Comparison of ENCODE assay signal across 25 mouse cellular contexts in genomic region chr1:42905148-42905547, GRCm38 (mm10). TPM values are rescaled to one million over a fixed set of nuclear protein-coding genes. Genes with fewer than 3 reads are reported as not detected.
DNase-seq lines count a peak whose midpoint lies in the region; ATAC-seq and TF ChIP-seq lines count a peak whose summit lies in the region.
"Had no signal": no experiment of that assay in that cellular context is flagged by ENCODE, and none has a peak within 500 bp of the region (broad histone marks: within the 10 kb centered on the region; RNA-seq: fewer than 3 reads in every experiment).

No protein-coding gene starts in this region.

- no peaks in the 10 kb centered on the region for H3K9me3 ChIP-seq in forebrain, embryonic 12.5 days
- no peaks in the 10 kb centered on the region for H3K9me3 ChIP-seq in forebrain, embryonic 14.5 days (replicated peaks; ENCODE audit: control insufficient read depth, low read length)
- H3K9me3 ChIP-seq in hindbrain, embryonic 11.5 days (ENCODE audit: control insufficient read depth, low read length), result no peaks in the 10 kb centered on the region
- no peaks in the 10 kb centered on the region for H3K9me3 ChIP-seq in hindbrain, embryonic 10.5 days
- H3K9me3 ChIP-seq in midbrain, embryonic 13.5 days, result no peaks in the 10 kb centered on the region
- no peaks in the 10 kb centered on the region for H3K9me3 ChIP-seq in midbrain, embryonic 11.5 days (ENCODE audit: control insufficient read depth, low read length)
- H3K9me3 ChIP-seq in stomach, postnatal 0 days (ENCODE audit: control insufficient read depth, low read length), result no peaks in the 10 kb centered on the region
- H3K9me3 ChIP-seq: embryonic facial prominence, embryonic 12.5 days; embryonic facial prominence, embryonic 15.5 days; forebrain, embryonic 10.5 days; forebrain, embryonic 13.5 days had no signal

- H3K4me2 ChIP-seq in forebrain, embryonic 12.5 days, result no peak overlapping the region
- H3K4me2 ChIP-seq in forebrain, embryonic 14.5 days (ENCODE audit: low read length), result no peak overlapping the region
- H3K4me2 ChIP-seq in hindbrain, embryonic 11.5 days (replicated peaks; ENCODE audit: low read depth, low read length), result no peak overlapping the region
- no peak overlapping the region for H3K4me2 ChIP-seq in midbrain, embryonic 13.5 days (replicated peaks)
- no peak overlapping the region for H3K4me2 ChIP-seq in midbrain, embryonic 11.5 days
- no peak overlapping the region for H3K4me2 ChIP-seq in stomach, postnatal 0 days (replicated peaks; ENCODE audit: low read depth)
- H3K4me2 ChIP-seq: embryonic facial prominence, embryonic 12.5 days; embryonic facial prominence, embryonic 15.5 days; forebrain, embryonic 13.5 days had no signal

- no peak for ATAC-seq in forebrain, embryonic 12.5 days (ENCODE audit: low FRiP score)
- no peak for ATAC-seq in forebrain, embryonic 14.5 days
- peak; percentile 51; the same call in 1 of the 2 replicates for ATAC-seq in hindbrain, embryonic 11.5 days (ENCODE audit: low FRiP score)
- 0 out of 2 replicates have a peak, but pooled peaks have one; percentile 24 for ATAC-seq in midbrain, embryonic 13.5 days
- ATAC-seq in midbrain, embryonic 11.5 days (ENCODE audit: low FRiP score), result no peak
- no peak for ATAC-seq in stomach, postnatal 0 days (ENCODE audit: low FRiP score, low TSS enrichment)
- ATAC-seq: forebrain, embryonic 13.5 days; forebrain, embryonic 16.5 days had no signal

- 0 out of 2 replicates have a peak overlapping the region, but pooled peaks have one; percentile 31 for H3K27ac ChIP-seq in forebrain, embryonic 12.5 days
- H3K27ac ChIP-seq in forebrain, embryonic 14.5 days (ENCODE audit: low read depth, low read length), result no peak overlapping the region
- H3K27ac ChIP-seq in hindbrain, embryonic 11.5 days (ENCODE audit: low read depth, low read length), result no peak overlapping the region
- H3K27ac ChIP-seq in hindbrain, embryonic 10.5 days, result no peak overlapping the region
- no peak overlapping the region for H3K27ac ChIP-seq in midbrain, embryonic 13.5 days
- H3K27ac ChIP-seq in midbrain, embryonic 11.5 days (ENCODE audit: low read depth, low read length), result no peak overlapping the region
- no peak overlapping the region for H3K27ac ChIP-seq in stomach, postnatal 0 days (replicated peaks)
- H3K27ac ChIP-seq: embryonic facial prominence, embryonic 12.5 days; embryonic facial prominence, embryonic 15.5 days; forebrain, embryonic 10.5 days; forebrain, embryonic 13.5 days had no signal

- no peaks in the 10 kb centered on the region for H3K27me3 ChIP-seq in forebrain, embryonic 12.5 days
- H3K27me3 ChIP-seq in forebrain, embryonic 14.5 days (replicated peaks; ENCODE audit: control insufficient read depth, insufficient read depth, low read length), result no peaks in the 10 kb centered on the region
- no peaks in the 10 kb centered on the region for H3K27me3 ChIP-seq in hindbrain, embryonic 11.5 days (ENCODE audit: control insufficient read depth, insufficient read depth, low read length)
- H3K27me3 ChIP-seq in hindbrain, embryonic 10.5 days (ENCODE audit: insufficient read depth, poor library complexity, severe bottlenecking), result no peaks in the 10 kb centered on the region
- H3K27me3 ChIP-seq in midbrain, embryonic 13.5 days, result no peaks in the 10 kb centered on the region
- no peaks in the 10 kb centered on the region for H3K27me3 ChIP-seq in midbrain, embryonic 11.5 days (ENCODE audit: control insufficient read depth, insufficient read depth, low read length)
- H3K27me3 ChIP-seq in stomach, postnatal 0 days (ENCODE audit: control insufficient read depth, insufficient read depth, low read length), result no peaks in the 10 kb centered on the region
- H3K27me3 ChIP-seq: embryonic facial prominence, embryonic 12.5 days; embryonic facial prominence, embryonic 15.5 days; forebrain, embryonic 13.5 days had no signal

- TF ChIP-seq EP300 in stomach, postnatal 0 days (optimal IDR thresholded peaks at IDR 0.05), result no peak

- 83% methylated on average over 11 of the region's 11 CpGs for WGBS in forebrain, embryonic 12.5 days
- 80% methylated on average over 11 of the region's 11 CpGs for WGBS in forebrain, embryonic 14.5 days
- 84% methylated on average over 11 of the region's 11 CpGs for WGBS in hindbrain, embryonic 11.5 days
- WGBS in hindbrain, embryonic 10.5 days, result 86% methylated on average over 11 of the region's 11 CpGs
- 78% methylated on average over 11 of the region's 11 CpGs for WGBS in midbrain, embryonic 13.5 days
- WGBS in midbrain, embryonic 11.5 days, result 87% methylated on average over 11 of the region's 11 CpGs
- WGBS in stomach, postnatal 0 days, result 69% methylated on average over 11 of the region's 11 CpGs

- H3K36me3 ChIP-seq in forebrain, embryonic 12.5 days (replicated peaks), result peaks cover 34% of the 10 kb centered on the region
- peaks cover 25% of the 10 kb centered on the region for H3K36me3 ChIP-seq in forebrain, embryonic 14.5 days (ENCODE audit: control insufficient read depth, insufficient read depth, low read length)
- 0 out of 2 replicates have a peak, but pooled peaks cover 6% of the 10 kb centered on the region for H3K36me3 ChIP-seq in hindbrain, embryonic 11.5 days (ENCODE audit: control insufficient read depth, insufficient read depth, low read length)
- H3K36me3 ChIP-seq in hindbrain, embryonic 10.5 days, result peaks cover 36% of the 10 kb centered on the region
- peaks cover 20% of the 10 kb centered on the region; the same call in 1 of the 2 replicates for H3K36me3 ChIP-seq in midbrain, embryonic 13.5 days
- H3K36me3 ChIP-seq in midbrain, embryonic 11.5 days (ENCODE audit: control insufficient read depth, insufficient read depth, low read length), result no peaks in the 10 kb centered on the region
- peaks cover 9% of the 10 kb centered on the region for H3K36me3 ChIP-seq in stomach, postnatal 0 days (ENCODE audit: control insufficient read depth, insufficient read depth, low read length)

- no peak overlapping the region for H3K9ac ChIP-seq in forebrain, embryonic 12.5 days
- H3K9ac ChIP-seq in forebrain, embryonic 14.5 days (ENCODE audit: low read length), result no peak overlapping the region
- H3K9ac ChIP-seq in hindbrain, embryonic 11.5 days (ENCODE audit: low read depth, low read length), result no peak overlapping the region
- no peak overlapping the region for H3K9ac ChIP-seq in midbrain, embryonic 13.5 days (replicated peaks)
- H3K9ac ChIP-seq in midbrain, embryonic 11.5 days (ENCODE audit: low read length), result no peak overlapping the region
- no peak overlapping the region for H3K9ac ChIP-seq in stomach, postnatal 0 days (ENCODE audit: low read length)
- H3K9ac ChIP-seq: embryonic facial prominence, embryonic 12.5 days; embryonic facial prominence, embryonic 15.5 days; forebrain, embryonic 13.5 days had no signal

- no peak for DNase-seq in forebrain, embryonic 14.5 days (ENCODE audit: low spot score)
- peak; percentile 27 for DNase-seq in hindbrain, embryonic 11.5 days (ENCODE audit: low spot score)
- no peak for DNase-seq in hindbrain, embryonic 10.5 days (ENCODE audit: low spot score)
- no peak for DNase-seq in midbrain, embryonic 11.5 days (ENCODE audit: low spot score, missing footprints)
- peak; percentile 9 for DNase-seq in stomach, postnatal 0 days (ENCODE audit: low spot score)
- no peak for DNase-seq in natural killer cell, adult 2 months (ENCODE audit: low spot score in 2 of 2)
- DNase-seq: adrenal gland, adult 2 months; adrenal gland, postnatal 10 days; adrenal gland, postnatal 25 days; cerebellum, adult 11 months; cerebellum, adult 18-20 months; cerebellum, adult 8-10 months; cerebellum, adult 9-11 months; cerebellum, postnatal 14 days; cerebellum, postnatal 36 days; embryo, embryonic 11 days had no signal

- TF ChIP-seq CTCF in stomach, postnatal 0 days (IDR thresholded peaks at IDR 0.05; ENCODE audit: low read depth), result no peak

- H3K4me1 ChIP-seq in forebrain, embryonic 12.5 days, result no peaks in the 10 kb centered on the region
- H3K4me1 ChIP-seq in forebrain, embryonic 14.5 days (ENCODE audit: control insufficient read depth, insufficient read depth, low read length), result no peaks in the 10 kb centered on the region
- no peaks in the 10 kb centered on the region for H3K4me1 ChIP-seq in hindbrain, embryonic 11.5 days (replicated peaks; ENCODE audit: control insufficient read depth, insufficient read depth, low read length)
- H3K4me1 ChIP-seq in hindbrain, embryonic 10.5 days (replicated peaks), result no peaks in the 10 kb centered on the region
- H3K4me1 ChIP-seq in midbrain, embryonic 13.5 days (replicated peaks), result no peaks in the 10 kb centered on the region
- H3K4me1 ChIP-seq in midbrain, embryonic 11.5 days (ENCODE audit: control insufficient read depth, insufficient read depth, low read length), result no peaks in the 10 kb centered on the region
- H3K4me1 ChIP-seq in stomach, postnatal 0 days (replicated peaks; ENCODE audit: control insufficient read depth, insufficient read depth), result no peaks in the 10 kb centered on the region
- H3K4me1 ChIP-seq: embryonic facial prominence, embryonic 12.5 days; embryonic facial prominence, embryonic 15.5 days; forebrain, embryonic 13.5 days had no signal

- no peak overlapping the region for H3K4me3 ChIP-seq in forebrain, embryonic 12.5 days (replicated peaks)
- H3K4me3 ChIP-seq in forebrain, embryonic 14.5 days (ENCODE audit: low read depth, low read length), result no peak overlapping the region
- H3K4me3 ChIP-seq in hindbrain, embryonic 11.5 days (ENCODE audit: low read depth, low read length), result no peak overlapping the region
- H3K4me3 ChIP-seq in hindbrain, embryonic 10.5 days, result no peak overlapping the region
- H3K4me3 ChIP-seq in midbrain, embryonic 13.5 days (replicated peaks), result no peak overlapping the region
- H3K4me3 ChIP-seq in midbrain, embryonic 11.5 days (ENCODE audit: low read depth, low read length), result no peak overlapping the region
- H3K4me3 ChIP-seq in stomach, postnatal 0 days (ENCODE audit: low read depth, low read length), result no peak overlapping the region
- H3K4me3 ChIP-seq: embryonic facial prominence, embryonic 12.5 days; embryonic facial prominence, embryonic 15.5 days; erythroblast, embryonic 14.5 days; forebrain, embryonic 10.5 days; forebrain, embryonic 13.5 days had no signal

RNA-seq across cellular contexts. Expression of gene Gpr45, which starts 47.5 kb away (rescaled TPM):
- polyA plus RNA-seq in forebrain, embryonic 12.5 days (2016; fragmentation: Nextera tagmentation; extraction: Ambion mirVana), result 21.0 and 22.7 TPM in 2 replicates
- polyA plus RNA-seq in forebrain, embryonic 14.5 days (2014; fragmentation: Nextera tagmentation; extraction: Ambion mirVana), result 27.2 and 27.9 TPM in 2 replicates
- 15.2 and 15.7 TPM in 2 replicates for polyA plus RNA-seq in hindbrain, embryonic 11.5 days (2014; fragmentation: Nextera tagmentation; extraction: Ambion mirVana)
- 13.0 and 13.1 TPM in 2 replicates for polyA plus RNA-seq in hindbrain, embryonic 10.5 days (2016; fragmentation: Nextera tagmentation; extraction: Ambion mirVana)
- 17.3 and 19.7 TPM in 2 replicates for polyA plus RNA-seq in midbrain, embryonic 13.5 days (2015; fragmentation: Nextera tagmentation; extraction: Ambion mirVana)
- polyA plus RNA-seq in midbrain, embryonic 11.5 days (2014; fragmentation: Nextera tagmentation; extraction: Ambion mirVana), result 14.2 and 15.2 TPM in 2 replicates
- polyA plus RNA-seq in stomach, postnatal 0 days (2015; fragmentation: Nextera tagmentation; extraction: Ambion mirVana), result 6.3 and 6.7 TPM in 2 replicates
- polyA plus RNA-seq: C2C12; erythroblast, embryonic 14.5 days had no signal

RNA-seq across cellular contexts. Expression of gene Mrps9, which starts 54.1 kb away (rescaled TPM):
- 46.3 and 50.4 TPM in 2 replicates for polyA plus RNA-seq in forebrain, embryonic 12.5 days (2016; fragmentation: Nextera tagmentation; extraction: Ambion mirVana)
- polyA plus RNA-seq in forebrain, embryonic 14.5 days (2014; fragmentation: Nextera tagmentation; extraction: Ambion mirVana), result 45.4 and 48.0 TPM in 2 replicates
- polyA plus RNA-seq in hindbrain, embryonic 11.5 days (2014; fragmentation: Nextera tagmentation; extraction: Ambion mirVana), result 56.5 TPM in 2 replicates
- 49.6 and 53.8 TPM in 2 replicates for polyA plus RNA-seq in hindbrain, embryonic 10.5 days (2016; fragmentation: Nextera tagmentation; extraction: Ambion mirVana)
- polyA plus RNA-seq in midbrain, embryonic 13.5 days (2015; fragmentation: Nextera tagmentation; extraction: Ambion mirVana), result 40.7 and 42.2 TPM in 2 replicates
- 57.4 and 58.3 TPM in 2 replicates for polyA plus RNA-seq in midbrain, embryonic 11.5 days (2014; fragmentation: Nextera tagmentation; extraction: Ambion mirVana)
- polyA plus RNA-seq in stomach, postnatal 0 days (2015; fragmentation: Nextera tagmentation; extraction: Ambion mirVana), result 33.1 and 36.2 TPM in 2 replicates

Comparison
In these comparisons a context has a peak if more than half of its experiments do, and no peak if none do; other contexts are left out.
1. ATAC-seq: peak in hindbrain, embryonic 11.5 days (single experiment) and midbrain, embryonic 13.5 days (single experiment); none in forebrain, embryonic 12.5 days (single experiment), forebrain, embryonic 14.5 days (single experiment), midbrain, embryonic 11.5 days (single experiment) and stomach, postnatal 0 days (single experiment).
2. DNase-seq: peak in hindbrain, embryonic 11.5 days (single experiment) and stomach, postnatal 0 days (single experiment); none in forebrain, embryonic 14.5 days (single experiment), hindbrain, embryonic 10.5 days (single experiment), midbrain, embryonic 11.5 days (single experiment) and natural killer cell, adult 2 months (0 of 2).